Mouse (Mus musculus): Measurements from ENCODE around the gene Cela3a.

- TF ChIP-seq CTCF (IDR thresholded peaks at IDR 0.05; ENCODE audit: low read depth, low read length) (no peak), TAL1 (conservative IDR thresholded peaks at IDR 0.05; ENCODE audit: low read depth, low read length) (no peak)
These were observed 16.0 kb downstream of the Cela3a start for GRCm38 (mm10) chr4:137393378-137394135.
